Mouse (Mus musculus): ENCODE measurements around the gene Map4k1. TPM values are rescaled to one million over a fixed set of nuclear protein-coding genes. Genes with fewer than 3 reads are reported as not detected.

Map4k1 gene
- total RNA-seq (2015) (38.5 and 49.8 TPM in 2 replicates), total RNA-seq (2017) (62.8 and 65.6 TPM in 2 replicates)

DNA sequence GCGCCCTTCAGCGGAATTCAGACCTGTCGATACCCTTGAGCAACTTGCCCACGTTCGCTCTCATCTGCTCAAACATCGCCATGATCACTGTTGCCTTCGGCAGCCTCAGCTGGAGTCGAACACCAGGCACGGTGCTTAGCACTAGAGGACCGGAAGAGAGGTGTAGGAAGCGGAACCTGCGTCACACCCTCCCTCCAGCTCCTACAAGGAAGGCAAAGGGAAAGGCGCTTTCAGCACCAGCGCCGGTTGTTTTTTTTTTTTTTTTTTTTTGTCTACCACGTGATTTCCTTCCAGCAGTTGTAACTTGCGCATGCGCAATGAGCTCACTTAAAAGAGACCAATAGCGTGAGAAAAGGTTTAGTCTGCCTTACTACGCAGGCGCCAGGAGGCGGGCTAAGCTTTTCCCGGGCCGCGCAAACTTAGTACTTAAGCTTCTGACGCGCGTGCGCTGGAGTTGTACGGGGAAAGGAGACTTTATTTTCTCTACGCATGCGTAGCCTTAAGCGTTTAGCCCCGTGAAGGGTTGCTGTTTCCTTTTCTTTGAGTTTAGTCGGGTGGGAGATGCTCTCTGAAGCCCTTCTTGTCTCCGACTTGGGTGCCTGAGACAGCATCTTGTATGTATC, at the start of gene Map4k1, which contains the start of gene Eif3k:
Map4k1 (plus strand) TSS at position 400 of the 623 bp plus-strand sequence.
Eif3k (minus strand) TSS at position 214 of the 623 bp plus-strand sequence.
- ATAC-seq (replicated peaks; ENCODE audit: poor library complexity), result peak; percentile 88

DNA sequence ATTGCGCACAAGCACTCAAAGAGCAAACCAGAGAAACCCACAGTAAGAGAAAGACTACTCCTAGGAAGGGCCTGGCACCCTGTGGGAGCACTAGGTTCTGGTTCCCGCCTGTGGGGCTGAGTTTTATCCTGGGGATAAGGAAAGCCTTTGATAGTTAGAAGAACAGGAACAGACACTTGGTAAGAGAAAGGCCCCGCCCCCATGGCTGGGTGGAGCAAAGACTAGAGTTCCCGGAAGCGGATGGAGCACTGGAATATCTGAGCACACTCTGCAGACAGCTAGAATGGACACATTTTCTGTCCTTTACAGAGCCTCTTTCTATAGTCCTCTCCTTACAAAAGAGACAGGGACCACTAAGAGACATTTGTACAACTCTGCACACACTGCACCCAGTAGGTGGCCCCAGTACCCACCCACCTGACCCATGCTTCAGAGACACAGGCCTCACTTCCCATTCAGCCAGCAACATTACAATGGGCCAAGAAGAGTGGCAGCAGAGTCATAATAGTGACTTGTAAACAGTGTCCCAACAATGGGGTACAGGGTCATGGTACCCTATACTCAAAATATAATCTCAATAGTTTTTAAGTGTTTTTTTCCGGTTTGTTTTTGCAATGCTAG, 49.3 kb upstream of the Map4k1 start:
- ATAC-seq (replicated peaks; ENCODE audit: poor library complexity), result peak; percentile 49

- no peak for ATAC-seq (replicated peaks; ENCODE audit: poor library complexity)
Observed at GRCm38 (mm10) chr7:28933825-28934224, 48.0 kb upstream of the Map4k1 start.

DNA sequence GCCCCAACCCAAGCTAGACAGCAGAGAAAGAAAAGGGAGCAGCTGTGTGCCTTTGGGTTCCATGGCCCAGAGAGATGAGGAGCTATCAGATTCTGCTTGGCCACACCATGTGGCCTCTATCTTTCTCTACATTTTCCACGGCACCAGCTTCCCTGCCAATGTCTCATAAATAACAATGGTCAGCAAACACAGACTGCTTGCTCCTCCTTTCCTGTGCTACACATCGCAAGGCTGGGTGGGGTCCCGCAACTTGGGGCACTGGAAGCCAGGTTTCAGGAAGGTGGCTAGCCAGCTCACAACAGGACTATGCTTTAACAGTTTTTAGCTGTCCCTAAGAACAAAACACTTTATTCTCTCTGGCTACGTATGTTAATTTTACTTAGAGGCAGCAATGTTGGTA, 45.1 kb upstream of the Map4k1 start:
- ATAC-seq (replicated peaks; ENCODE audit: poor library complexity), result peak; percentile 37

DNA sequence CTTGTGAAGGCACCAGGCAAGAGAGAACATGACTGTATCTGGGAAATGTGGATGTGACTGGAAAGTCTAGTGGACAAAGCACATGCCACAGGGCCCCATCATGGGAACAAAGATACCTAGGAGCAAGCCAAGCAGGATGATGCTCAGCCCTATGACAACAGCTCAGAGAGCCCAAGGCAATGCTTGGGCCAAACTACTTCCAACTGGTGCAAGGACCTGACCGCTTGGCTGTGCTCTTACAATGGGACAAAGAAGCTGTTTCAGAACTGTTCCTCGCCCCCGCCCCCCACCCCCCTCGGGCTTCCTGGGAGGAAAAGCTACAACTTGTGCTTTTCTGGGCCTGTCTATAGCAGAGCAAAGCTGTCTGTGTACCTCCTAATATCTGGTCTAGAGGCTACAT, 43.2 kb upstream of the Map4k1 start:
- no peak for ATAC-seq (replicated peaks; ENCODE audit: poor library complexity)

GRCm38 (mm10) chr7:28939418-28940183, 42.2 kb upstream of the Map4k1 start:
- no peak for ATAC-seq (replicated peaks; ENCODE audit: poor library complexity)

DNA sequence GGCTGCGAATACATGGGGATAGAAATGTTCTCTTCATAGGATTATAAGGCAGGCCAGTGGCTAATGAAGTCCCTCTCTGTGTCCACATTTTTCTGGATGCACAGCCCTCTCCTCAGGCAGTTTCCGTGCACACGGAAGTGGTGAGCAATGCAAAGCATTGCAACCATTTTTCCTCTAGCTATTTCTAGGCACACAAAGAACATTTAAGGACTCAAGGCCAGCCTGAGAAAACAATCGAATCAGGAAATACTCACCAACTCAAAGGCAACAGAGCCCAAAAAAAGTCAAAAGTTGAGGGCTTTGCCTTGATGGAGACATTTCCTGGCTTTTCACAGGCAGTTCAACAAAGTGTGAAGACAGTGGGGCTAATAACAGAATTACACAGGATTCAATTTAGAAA, 40.7 kb upstream of the Map4k1 start:
- ATAC-seq (replicated peaks; ENCODE audit: poor library complexity), result no peak

DNA sequence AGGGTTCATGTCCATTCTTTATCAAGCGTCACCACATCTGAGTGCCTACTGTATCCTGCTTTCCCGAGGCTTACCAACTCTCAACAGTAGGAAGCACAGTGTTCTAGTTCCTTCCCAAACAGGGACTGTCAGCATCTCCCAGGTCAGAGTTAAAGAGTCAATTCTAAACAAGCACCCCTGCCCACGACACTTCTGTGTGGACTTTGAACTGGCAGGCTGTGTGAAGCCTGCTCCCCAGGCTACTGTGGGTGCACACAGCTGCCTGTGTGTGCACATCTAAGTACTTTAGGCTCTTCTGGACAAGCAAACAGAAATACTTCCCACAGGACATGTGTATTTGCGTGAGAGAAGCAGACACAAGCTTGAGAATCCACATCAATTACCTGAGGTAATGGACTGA, 40.3 kb upstream of the Map4k1 start:
- ATAC-seq (replicated peaks; ENCODE audit: poor library complexity), result no peak

- ATAC-seq (replicated peaks; ENCODE audit: poor library complexity), result no peak; the same call in 1 of the 2 replicates
Observed at GRCm38 (mm10) chr7:28943451-28944180, 38.2 kb upstream of the Map4k1 start.

- ATAC-seq (replicated peaks; ENCODE audit: poor library complexity), result no peak
Observed at GRCm38 (mm10) chr7:28944756-28945415, 37.0 kb upstream of the Map4k1 start.

GRCm38 (mm10) chr7:28945416-28946270, 36.2 kb upstream of the Map4k1 start:
- peak; percentile 19; the same call in 1 of the 2 replicates for ATAC-seq (replicated peaks; ENCODE audit: poor library complexity)

GRCm38 (mm10) chr7:28946271-28946610, 35.6 kb upstream of the Map4k1 start:
- peak; percentile 69 for ATAC-seq (replicated peaks; ENCODE audit: poor library complexity)

DNA sequence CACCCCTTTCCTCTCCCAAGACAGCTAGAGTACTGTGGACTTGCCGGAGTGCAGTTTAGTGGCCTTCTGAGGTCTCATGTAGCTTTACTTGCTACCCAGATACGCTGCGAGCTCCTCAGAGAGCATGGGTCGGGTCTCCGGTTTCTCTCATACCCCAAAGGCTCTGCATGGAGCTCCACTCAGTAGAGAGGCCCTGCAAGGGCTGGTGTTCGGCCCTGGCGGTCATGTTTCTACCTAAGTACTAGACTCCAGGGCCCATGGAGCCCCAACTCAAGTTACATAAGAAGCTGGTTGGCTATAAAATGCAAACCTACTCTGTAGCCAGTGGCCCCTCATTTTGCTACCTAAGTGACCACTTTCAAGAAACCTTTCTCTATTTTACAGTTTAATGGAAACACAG, 33.1 kb upstream of the Map4k1 start:
- no peak for ATAC-seq (replicated peaks; ENCODE audit: poor library complexity)

DNA sequence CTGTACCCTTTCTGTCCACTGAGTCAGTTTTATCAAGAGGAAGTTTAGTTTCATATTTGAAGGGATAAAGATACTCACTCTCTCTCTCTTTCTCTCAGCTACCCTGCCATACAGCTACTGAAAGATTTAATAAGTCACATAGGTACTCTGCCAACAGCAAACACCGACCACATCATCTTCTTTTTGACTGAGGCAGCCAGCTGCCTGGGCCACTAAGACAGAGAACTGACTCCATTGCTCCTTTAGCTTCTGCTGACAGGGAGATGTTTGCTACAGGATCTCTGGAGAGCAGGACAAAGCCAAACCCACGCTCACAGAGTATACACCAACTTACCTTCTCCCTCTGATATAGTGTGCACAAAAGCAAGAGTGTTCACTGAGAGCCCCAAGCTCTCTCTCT, 32.6 kb upstream of the Map4k1 start:
- ATAC-seq (replicated peaks; ENCODE audit: poor library complexity), result no peak

DNA sequence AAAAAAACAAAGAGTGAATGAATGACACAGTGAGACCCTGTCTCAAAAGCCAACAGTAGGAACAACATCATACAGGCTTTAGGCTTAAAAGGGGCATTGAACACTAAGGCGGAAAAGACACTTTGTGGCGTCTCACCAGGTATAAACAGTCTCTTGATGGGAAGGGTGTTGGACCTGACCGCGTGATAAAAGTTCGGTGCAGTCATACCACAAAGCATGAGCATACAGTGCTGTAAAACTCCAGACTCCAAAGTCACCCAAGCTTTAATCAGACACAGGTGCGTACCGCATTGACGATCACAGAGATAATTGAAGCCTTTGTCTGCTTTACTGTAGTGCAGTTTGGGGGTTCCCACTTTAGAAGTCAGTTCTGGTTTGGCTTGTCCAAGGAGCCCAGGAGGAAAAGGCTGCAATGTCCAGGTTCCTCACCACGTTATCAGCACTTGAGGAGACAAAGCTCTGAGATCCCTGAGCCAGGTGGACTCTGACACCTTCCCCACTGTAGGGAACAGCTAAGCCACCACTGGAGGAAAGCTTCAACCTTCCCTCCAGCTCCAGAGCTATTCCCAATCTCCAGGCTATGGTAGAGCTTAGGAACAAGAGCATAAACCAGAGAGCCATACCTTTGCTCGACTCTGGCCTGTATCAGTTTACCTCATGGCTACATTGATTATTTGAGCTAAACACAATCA, 31.4 kb upstream of the Map4k1 start:
- ATAC-seq (replicated peaks; ENCODE audit: poor library complexity), result no peak

DNA sequence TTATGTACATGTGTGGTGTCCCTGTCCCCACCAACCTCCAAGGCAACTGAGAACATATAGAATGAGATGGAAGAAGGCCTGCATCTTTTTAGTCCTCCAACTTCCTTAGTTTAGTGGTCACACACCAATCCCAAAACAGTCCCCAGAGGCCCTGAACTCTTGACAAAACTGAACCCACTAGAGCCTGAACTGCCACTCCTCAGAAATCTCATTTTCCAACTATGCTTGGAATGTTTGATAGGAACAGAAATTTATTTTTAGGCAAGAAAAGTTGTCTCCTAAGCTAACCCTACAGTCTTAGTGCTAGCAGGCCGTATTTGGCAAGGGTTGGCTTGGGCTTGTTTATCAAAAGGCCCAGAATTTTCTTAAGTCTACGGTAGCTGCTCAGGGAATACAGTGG, 30.1 kb upstream of the Map4k1 start:
- ATAC-seq (replicated peaks; ENCODE audit: poor library complexity), result no peak

DNA sequence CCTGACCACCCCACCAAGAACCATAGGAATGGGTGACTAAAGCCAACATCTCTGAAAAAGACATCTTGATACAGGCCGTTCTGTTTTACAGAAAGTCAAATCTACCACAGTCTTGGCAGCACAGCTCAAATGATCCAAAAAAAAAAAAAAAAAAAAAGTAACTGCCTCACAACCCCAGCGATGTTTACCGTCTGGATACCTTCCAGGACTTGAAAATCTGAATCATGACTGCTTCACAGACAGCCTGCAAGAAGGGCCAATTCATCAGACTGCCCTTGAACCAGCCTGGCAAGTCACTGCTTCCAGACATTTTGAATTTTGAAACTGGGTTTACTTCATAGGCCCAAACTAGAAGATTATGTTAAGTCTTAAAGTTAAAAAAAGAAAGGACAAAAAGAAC, 29.1 kb upstream of the Map4k1 start:
- ATAC-seq (replicated peaks; ENCODE audit: poor library complexity), result no peak

GRCm38 (mm10) chr7:28953476-28954376, 28.1 kb upstream of the Map4k1 start:
- peak; percentile 80 for ATAC-seq (replicated peaks; ENCODE audit: poor library complexity)

Data from megakaryocyte progenitor cell, adult 5-6 weeks (primary cell).